Mouse (Mus musculus): ENCODE measurements at regions not wholly inside any gene's neighbourhood (a gene's known extent, or its start where the extent isn't known, plus 50 kb on each side); places are given as distances from the start of the nearest gene placed in this dataset.

DNA sequence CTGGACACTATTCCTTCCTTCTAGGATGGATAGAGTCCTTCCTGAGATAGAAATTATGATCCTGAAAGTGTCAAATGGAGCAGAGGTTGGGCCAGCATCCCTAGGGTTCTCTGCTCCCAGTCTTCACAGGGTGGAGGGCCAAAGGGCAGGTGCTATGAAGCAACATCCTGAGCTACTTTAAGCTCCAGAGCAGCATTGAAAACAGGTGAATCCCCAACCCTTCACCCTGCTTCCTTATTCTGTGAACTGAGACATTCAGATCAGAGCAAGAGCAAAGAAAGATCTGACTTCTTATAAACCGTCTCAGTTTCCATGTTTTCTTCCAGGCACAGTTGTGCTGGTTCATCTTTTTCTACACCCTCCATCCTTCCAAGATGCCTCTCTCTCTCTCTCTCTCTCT, 185.1 kb downstream of the Cog6 start:
- TF ChIP-seq CTCF (IDR thresholded peaks at IDR 0.05; ENCODE audit: low read depth) (no peak), EP300 (IDR thresholded peaks at IDR 0.05; ENCODE audit: low read depth) (no peak)
